Mouse (Mus musculus) MEL-GATA-1-ER (cell line): ENCODE data around the gene Ing2.

Experiments
- DNase-seq: peaks from one replicate; pipeline ENCODE4 v3.0.0-alpha.2; 2012; ENCODE audit warnings: low read depth; ENCODE audit errors: extremely low read depth

The Ing2 gene

DNA sequence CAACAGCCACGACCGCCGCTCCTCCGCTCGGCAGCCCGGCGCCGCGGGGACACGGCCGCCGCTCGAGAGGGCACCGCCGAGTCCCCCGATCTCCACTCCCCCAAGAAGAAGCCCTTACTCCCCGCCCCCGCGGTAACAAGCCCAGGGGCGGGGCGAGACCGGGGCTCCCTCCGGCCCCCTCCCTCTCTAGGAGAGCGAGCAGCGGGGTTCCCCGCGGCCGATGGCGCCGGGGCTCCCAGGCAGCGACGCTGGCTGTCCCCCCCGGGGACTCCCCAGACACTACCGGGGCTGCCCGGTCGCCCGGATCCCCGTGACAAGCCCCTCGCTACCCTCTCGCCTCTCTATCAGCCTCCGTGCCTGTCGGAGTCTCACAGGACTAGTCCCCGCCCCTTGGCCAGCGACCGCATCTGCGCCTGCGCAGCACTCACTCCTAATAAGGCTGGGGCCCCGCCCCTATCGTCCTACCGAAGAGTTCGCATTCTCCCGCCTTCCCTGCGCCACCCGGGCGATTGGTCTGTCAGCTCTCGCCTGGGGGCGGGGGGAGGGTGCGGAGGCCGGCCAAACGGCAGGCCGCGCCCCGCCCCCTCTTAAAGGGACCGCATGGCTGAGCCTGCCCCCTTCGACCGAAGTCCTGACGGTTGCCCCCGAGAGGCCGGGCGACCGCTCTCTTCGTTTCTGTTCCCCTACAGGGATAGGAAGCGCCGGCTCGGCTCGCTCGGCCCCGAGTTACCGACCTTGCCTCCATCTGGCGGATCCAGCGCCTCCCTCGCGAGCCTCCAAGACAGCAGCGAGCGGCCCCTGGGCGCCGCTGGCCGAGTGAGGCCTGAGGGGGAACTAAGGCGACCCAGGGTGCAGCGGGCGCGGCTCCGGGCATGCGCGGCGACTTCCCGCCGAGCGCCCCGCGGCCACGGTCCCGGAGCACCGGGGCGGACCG, at the start of gene Ing2:
Gene Ing2 (minus strand): TSS at position 780 of the 934 bp plus-strand sequence.
- peak; percentile 99 for DNase-seq

DNA sequence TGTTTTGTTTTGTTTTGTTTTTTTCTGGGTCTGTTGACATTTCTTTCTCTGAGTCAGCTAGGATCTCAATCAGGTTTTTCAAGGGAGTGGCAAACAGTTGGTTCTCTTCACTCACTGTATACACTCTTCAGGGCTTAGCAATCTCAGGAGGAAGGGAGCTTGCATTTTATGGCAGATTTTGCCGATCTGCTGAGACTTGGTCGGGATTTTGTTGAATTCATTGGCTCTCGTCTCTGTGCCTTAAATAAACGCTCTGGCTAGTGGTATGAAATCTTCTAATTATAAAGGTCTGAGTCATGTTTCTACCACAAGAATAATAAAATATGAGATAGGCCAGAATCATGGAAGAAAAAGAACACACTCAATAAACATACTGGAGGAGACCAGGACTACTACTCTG, 46.3 kb upstream of the Ing2 start:
- DNase-seq = no peak

DNA sequence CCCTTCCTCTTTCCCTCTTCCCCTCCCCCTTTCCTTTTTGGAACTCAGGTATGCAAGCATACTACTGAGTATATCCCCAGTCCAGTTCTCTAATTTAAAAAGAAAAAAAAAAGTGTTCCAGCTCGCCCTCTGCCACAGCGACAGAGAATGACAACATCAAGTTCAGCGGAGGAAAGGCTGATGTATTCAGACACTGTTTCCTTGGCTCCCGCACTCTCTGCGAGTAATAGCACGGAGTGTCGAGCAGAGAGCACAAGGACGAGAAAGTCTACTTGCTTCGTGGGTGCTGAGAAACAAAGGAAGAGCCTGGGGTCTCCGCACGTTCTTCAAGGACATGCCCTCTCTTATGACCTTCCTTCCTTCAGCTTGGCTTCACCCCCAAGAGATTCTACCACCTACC, 43.3 kb upstream of the Ing2 start:
- no peak for DNase-seq

GRCm38 (mm10) chr8:47713761-47714745, 38.7 kb upstream of the Ing2 start, which contains the start of gene Cdkn2aip:
TSS of gene Cdkn2aip (minus strand) at chr8:47713932.
- DNase-seq = peak; percentile 91

GRCm38 (mm10) chr8:47713171-47713663, 37.9 kb upstream of the Ing2 start:
- DNase-seq = no peak

GRCm38 (mm10) chr8:47708106-47708505, 32.8 kb upstream of the Ing2 start:
- no peak for DNase-seq

GRCm38 (mm10) chr8:47706746-47707145, 31.4 kb upstream of the Ing2 start:
- no peak for DNase-seq

GRCm38 (mm10) chr8:47702333-47702732, 27.0 kb upstream of the Ing2 start:
- no peak for DNase-seq

- DNase-seq = no peak
Measured at GRCm38 (mm10) chr8:47697696-47698095, 22.3 kb upstream of the Ing2 start.

GRCm38 (mm10) chr8:47695431-47696105, 20.2 kb upstream of the Ing2 start:
- no peak for DNase-seq

DNA sequence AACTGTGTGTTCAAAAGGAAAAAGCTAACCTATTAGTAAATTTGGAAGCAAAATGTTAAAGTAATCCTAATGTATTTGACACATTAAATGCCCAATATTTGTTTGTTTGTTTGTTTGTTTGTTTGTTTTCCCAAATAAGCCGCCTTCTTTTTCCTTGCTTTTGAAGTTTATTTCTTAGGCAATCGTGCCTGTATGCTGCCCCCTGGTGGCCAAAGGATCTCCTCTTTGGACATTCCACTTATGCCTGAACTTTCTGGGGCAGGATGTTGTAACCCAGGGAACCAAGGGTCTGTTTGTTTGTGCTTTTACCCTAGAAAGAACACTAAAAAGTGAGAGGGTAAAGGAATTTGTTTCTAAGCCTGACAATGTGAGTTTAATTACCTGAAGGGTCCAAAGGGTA, 17.8 kb upstream of the Ing2 start:
- DNase-seq = peak; percentile 61

DNA sequence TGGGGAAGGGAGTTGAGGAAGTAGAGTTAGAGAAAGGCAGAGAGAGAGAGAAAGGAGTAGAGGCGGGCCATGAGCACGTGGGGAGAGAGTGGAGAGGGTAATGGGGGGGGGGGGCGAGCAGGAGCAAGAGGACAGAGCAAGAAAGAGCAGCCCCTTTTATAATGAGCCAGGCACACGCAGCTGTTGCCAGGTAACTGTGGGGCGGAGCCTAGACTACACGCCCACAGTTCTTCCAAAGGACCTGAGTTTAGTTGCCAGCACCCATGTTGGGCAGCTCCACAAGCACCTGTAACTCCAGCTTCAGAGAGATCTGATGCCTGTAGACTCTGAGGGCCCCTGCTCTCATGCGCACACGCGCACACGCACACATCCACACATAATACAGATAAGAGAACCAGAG, 16.5 kb upstream of the Ing2 start:
- no peak for DNase-seq

DNA sequence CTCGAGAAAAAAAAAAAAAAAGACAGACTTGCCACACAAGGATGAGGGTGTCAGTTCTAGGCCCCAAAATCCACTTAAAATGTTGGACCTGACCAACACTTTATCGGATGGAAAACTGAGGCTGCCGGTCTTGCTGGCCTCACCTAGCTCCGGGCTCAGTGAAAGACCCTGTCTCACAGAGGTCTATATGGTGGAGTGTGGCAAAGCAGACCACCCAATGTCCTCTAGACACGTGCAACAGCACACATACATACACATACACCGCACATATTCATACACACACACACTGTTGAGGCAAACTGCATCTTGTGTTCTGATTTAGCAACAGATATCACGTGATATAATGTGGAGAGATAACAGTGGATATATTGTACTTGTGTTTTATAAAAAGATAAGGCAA, 15.9 kb upstream of the Ing2 start:
- no peak for DNase-seq

DNA sequence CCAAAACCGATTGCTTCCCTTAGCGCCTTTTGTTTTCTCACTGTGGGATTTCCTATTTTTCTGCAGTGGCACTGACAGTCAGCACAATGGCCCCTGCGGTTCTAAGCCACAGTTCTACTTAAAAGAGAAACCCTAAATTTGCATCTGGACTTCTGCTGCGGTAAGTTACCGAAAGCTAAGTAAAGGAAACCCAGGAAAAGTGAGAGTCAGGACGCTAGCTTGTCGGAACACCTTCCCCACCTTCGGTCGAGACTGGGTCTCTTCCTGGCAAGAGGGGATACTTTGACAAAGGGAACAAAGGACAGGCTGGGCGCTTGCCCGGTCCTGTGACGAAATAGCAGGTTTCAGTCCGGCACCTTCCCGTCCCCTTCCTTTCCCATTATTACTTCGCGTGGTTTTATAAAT, 15.3 kb upstream of the Ing2 start:
- no peak for DNase-seq

DNA sequence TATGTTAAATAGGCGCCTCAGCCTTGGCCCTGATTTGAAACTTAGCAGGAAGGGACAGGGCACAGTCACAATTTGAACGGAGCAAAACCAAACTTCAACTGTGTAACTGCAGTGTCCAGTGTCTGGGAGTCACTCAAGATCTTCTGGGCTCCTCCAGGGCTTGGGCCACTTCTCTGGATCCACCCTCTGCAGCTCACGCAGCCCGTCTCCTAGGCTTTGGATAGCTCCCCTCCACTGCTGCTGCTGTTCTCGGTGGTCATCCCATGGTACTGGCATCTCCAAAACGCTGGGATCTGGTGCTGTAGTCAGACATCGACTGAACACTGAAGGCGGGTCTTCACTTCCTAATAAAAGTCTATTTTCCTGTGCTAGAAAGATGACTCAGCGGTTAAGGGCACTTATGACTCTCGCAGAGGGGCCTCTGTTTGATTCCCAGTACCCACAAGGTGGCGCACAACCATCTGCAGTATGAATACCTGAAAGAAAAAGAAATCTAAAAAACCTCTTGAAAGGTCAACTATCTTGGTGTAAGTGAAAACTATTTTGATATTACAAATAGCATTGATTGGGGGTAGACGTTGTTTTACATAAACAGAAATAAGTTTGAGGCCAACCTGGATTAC, 14.5 kb upstream of the Ing2 start:
- peak; percentile 64 for DNase-seq

DNA sequence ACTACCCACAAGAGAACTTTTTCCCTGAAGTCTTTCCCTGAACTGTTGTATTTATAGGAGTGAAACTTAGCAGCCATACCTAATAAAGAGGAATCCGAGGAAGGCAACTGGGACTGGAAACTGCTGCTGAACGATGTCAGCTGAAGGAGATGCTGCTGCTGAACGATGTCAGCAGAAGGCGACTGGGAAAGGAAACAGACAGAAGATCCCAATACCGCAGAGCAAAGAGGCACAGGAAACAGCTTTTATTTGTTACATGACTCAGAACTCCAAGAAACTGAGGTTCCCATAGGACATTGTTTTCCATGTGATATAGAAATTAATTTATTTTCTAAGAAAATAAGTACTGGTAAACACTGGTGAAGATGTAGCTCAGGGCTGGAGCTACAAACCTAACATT, 9.1 kb upstream of the Ing2 start:
- no peak for DNase-seq

DNA sequence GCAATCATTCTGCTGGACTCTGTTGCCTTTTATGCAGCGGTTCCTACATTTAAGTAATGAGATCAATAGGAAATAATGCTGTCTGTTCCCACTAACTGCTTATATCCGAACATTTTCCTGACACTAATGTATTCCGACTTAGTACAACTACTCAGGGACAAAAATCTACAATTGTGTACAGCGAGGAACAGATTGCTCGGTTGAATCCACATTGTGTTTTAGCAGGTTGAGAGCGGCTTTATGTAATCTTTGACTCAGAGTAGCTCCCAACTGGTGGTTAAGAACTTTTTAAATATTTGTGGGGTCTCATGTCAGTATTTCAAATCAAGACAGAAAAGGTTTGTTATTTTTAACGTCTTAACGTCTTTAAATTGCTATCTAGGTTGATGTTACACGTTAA, 8.6 kb upstream of the Ing2 start:
- no peak for DNase-seq

- no peak for DNase-seq
Measured at GRCm38 (mm10) chr8:47680306-47680705, 5.0 kb upstream of the Ing2 start.

DNA sequence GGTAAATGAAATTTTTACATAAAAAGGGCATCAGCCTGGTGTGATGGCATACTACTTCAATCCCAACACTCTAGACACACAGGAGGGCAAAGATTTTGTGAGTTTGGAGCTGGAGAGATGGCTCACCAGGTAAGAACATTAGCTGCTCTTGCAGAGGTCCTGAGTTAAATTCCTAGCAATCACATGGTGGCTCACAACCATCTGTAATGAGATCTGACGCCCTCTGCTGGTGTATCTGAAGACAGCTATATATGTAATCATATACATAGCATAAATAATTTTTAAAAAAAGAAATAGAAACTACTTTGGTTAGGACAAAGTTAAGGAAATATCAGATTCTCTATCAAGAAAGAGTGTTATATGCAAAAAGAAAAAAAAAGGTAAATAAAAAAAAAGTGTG, 4.2 kb upstream of the Ing2 start:
- DNase-seq = peak; percentile 27

- DNase-seq = peak; percentile 46
Measured at GRCm38 (mm10) chr8:47676631-47677030, 1.3 kb upstream of the Ing2 start.

DNA sequence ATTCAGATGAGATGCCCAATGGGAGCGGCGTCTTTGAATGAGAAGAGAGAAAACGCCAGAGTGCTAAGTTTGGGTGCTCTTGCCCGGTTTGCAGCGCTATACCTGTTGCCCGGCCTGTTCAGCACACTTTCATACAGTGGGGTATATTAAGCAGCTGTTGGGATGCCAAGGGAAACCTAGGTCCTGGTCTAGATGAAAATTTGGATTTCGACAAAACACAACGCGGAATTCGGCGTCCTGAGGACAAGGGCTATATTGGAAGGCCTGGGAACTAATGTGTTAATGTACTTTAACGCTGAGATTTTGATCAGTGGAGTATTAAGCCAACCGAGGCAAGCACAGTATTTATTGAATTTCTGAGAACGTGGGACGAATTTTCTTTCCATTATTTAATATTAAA, 868 bp upstream of the Ing2 start:
- no peak for DNase-seq
